Mouse (Mus musculus) forelimb bud, embryonic 11.5 days (tissue): Measurements from ENCODE around the gene Gm20388.
"Not testable (repeated sequence)": the region's sequence is repeated elsewhere in the genome, so short reads cannot be mapped to it uniquely, and the experiment has no call there.

Source experiments
- DNase-seq: peaks from one replicate; pipeline ENCODE4 v3.0.0-alpha.2; 2012; ENCODE audit warnings: low read depth, low spot score

Gene Gm20388

GRCm38 (mm10) chr8:124020439-124021236 lies 4110.0 kb downstream of the Gm20388 start:
- DNase-seq = peak; percentile 75

GRCm38 (mm10) chr8:124021237-124022227 lies 4110.9 kb downstream of the Gm20388 start, which contains the start of the genes Taf5l and Urb2:
Gene Taf5l (minus strand): TSS chr8:124021397.
Gene Urb2 (plus strand): TSS chr8:124021508.
- peak; percentile 92 for DNase-seq

- not testable (repeated sequence) for DNase-seq
Measured at GRCm38 (mm10) chr8:124026265-124026664, 4115.6 kb downstream of the Gm20388 start.

- no peak for DNase-seq
Measured at GRCm38 (mm10) chr8:124027831-124028230, 4117.2 kb downstream of the Gm20388 start.

- DNase-seq = no peak
Measured at GRCm38 (mm10) chr8:124033400-124033799, 4122.8 kb downstream of the Gm20388 start.

GRCm38 (mm10) chr8:124038121-124038520 lies 4127.5 kb downstream of the Gm20388 start:
- no peak for DNase-seq

- no peak for DNase-seq
Measured at GRCm38 (mm10) chr8:124039351-124039750, 4128.7 kb downstream of the Gm20388 start.

- DNase-seq = no peak
Measured at GRCm38 (mm10) chr8:124042201-124042600, 4131.6 kb downstream of the Gm20388 start.

GRCm38 (mm10) chr8:124044421-124044820 lies 4133.8 kb downstream of the Gm20388 start:
- no peak for DNase-seq

GRCm38 (mm10) chr8:124044931-124045330 lies 4134.3 kb downstream of the Gm20388 start:
- DNase-seq = no peak

- DNase-seq = no peak
Measured at GRCm38 (mm10) chr8:124045856-124046255, 4135.2 kb downstream of the Gm20388 start.

- peak; percentile 64 for DNase-seq
Measured at GRCm38 (mm10) chr8:124052110-124052509, 4141.5 kb downstream of the Gm20388 start.

GRCm38 (mm10) chr8:124052568-124052967 lies 4141.9 kb downstream of the Gm20388 start:
- DNase-seq = no peak

GRCm38 (mm10) chr8:124056832-124057655 lies 4146.4 kb downstream of the Gm20388 start:
- no peak for DNase-seq

- peak; percentile 31 for DNase-seq
Measured at GRCm38 (mm10) chr8:124066325-124067058, 4155.9 kb downstream of the Gm20388 start.

GRCm38 (mm10) chr8:124067059-124067750 lies 4156.6 kb downstream of the Gm20388 start:
- DNase-seq = no peak

GRCm38 (mm10) chr8:124070363-124071324 lies 4160.0 kb downstream of the Gm20388 start:
- peak; percentile 35 for DNase-seq

- no peak for DNase-seq
Measured at GRCm38 (mm10) chr8:124075977-124076376, 4165.3 kb downstream of the Gm20388 start.

GRCm38 (mm10) chr8:124076416-124076815 lies 4165.8 kb downstream of the Gm20388 start:
- DNase-seq = no peak
